Mouse (Mus musculus): ENCODE results near the gene Slc16a10.

The Slc16a10 gene

DNA sequence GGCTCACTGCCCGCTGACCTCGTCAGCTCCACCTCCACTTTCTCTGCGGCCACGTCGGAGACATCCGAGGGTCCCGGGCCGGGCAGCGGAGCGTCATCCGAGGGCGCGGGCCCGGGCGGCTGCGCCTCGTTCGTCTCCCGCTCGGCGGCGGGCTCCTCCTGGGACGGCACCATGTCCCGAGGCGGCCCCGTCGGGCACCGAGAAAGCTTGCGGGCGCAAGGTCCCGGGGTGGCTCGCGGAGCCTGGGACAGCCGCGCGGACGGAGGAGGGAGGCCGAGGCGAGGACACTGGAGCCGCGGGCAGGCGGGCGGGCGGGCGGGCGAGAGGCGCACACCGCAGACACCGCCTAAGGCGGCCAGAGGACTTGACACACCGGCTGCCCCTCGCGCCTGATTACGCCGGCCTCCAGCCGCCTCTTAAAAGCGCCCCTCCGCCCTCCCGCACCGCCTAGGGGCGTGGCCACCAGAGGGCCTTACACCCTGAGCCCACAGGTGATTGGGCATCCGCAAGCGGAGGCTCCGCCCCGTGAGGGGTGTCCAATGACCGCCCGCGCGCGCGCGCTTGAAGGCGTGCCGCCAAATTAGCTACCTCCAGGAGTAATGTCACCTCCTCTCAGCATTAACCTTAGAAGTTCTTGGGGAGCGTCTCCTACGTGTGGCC lies at the start of gene Slc16a10:
Slc16a10 (minus strand) TSS at position 395 of the 660 bp plus-strand sequence.
- DNase-seq (ENCODE audit: low read depth, low spot score), result peak; percentile 99

DNA sequence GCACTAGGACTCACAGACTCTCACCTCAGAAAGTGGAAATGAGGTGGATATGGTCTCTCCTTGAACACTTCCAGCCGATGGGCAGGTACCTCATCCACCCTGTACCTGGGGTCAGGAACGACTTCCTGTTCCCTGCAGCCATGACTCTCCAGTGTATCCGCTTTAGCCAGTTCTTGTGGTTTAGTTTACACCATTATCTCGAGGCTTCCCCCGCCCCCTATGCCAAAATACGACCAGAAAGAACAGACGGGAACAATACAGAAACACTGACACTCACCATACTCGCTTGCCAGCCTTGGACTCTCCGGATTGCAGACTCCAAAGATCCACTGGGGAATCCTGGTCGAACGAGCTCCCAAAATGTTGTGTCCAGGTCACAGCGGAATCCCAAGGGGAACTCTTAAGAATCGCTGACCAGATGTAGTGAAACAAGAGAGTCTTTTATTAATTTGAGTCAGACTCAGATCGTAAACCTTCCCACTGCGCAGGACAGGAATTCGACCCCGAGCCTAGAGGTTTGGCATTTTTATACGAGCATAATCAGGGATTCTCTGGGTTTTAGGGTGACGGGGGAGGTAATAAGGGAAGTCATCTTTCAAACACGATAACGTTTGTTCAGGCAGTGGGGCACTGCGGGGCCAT lies 49.4 kb upstream of the Slc16a10 start:
- no peak for DNase-seq (ENCODE audit: low read depth, low spot score)

DNA sequence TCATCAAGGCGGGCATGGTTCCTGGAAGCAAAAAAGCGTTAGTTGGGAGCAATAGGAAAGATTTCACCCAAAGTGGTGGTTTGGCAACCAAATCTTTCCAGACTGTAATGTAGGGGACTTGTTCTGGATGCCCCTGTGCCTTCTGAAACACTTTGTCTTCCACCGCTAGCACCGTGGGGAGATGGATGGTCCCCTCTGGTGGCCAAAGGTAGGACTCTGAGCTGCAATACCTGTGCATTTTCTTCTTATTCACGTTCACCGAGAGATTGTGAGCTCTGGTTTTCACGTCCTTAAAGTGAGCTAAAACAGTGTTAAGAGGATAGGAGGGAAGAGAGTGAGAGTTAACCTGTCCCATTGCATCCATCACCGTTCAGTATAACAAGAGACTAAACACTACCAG lies 48.8 kb upstream of the Slc16a10 start:
- DNase-seq (ENCODE audit: low read depth, low spot score), result no peak

DNA sequence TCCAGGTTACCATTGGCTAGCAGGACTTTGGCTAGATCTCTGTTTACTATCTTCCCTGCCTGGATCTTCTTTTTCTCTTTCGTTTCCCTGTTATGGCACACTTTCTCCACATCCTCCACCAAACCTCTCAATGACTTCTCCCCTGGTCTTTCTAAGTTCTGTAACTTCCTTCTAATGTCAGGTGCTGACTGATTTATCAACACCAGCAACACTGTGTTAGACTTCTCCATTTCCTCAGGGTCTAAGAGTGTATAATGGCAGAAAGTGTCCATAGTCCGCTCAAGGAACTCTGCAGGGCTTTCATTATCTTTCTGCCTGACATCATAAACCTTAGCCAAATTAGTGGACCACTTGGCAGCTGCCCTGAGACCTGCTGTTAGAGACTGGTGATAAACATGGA lies 47.6 kb upstream of the Slc16a10 start:
- no peak for DNase-seq (ENCODE audit: low read depth, low spot score)

DNA sequence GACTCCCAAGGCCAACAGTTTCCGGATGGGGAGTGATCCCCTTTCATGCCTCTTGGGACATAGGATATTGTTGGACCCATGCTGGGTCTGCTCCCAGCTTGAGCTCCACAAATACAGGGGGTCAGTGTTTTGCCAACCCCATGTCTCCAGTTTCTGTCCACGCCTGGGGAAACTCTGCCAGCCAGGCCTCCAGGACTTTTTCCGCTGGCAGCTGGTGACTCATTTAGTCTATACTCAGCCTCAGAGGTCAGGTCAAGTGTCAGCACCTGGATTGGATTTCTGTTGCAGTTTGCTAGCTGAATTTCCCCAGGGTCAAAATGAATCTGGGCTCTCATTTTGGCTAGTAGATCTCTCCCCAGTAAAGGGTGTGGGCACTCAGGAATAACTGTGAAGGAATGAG lies 46.8 kb upstream of the Slc16a10 start:
- DNase-seq (ENCODE audit: low read depth, low spot score), result no peak

DNA sequence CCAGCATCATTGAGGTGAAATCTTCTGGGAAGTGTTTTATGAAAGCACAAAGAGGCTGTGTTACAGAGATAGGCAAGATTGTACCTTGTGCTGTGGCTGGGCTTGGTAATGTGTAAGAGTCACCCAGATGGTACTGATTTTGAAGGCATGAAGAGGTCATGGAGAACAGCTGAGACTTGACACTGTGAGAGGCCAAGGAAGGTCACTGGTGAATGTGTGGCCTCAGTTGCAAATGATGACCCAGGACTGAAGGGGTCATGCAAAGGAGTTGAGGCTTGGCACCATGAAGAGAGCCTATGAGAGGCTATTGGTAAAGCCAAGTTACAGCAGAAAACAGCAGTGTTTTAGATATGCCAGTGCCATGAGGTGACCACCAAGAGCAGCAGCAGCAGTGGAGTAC lies 43.9 kb upstream of the Slc16a10 start:
- no peak for DNase-seq (ENCODE audit: low read depth, low spot score)

DNA sequence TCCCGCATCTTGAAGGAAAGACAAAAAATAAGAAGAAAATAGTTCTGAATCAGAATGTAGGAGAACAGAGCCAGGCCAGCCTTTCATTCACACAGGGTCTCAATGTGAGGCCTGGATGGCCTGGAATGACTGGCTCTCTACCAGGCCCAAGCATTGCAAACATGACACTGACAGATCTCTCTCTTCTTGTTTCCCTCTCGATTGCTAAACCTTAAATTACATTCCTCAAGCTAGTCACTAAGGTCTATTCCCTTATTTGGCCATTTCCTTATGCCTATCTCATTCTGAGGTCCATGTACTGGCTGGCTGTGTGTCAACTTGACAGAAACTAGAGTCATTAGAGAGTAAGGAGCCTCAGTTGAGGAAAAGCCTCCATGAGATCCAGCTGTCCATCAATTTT lies 38.0 kb upstream of the Slc16a10 start:
- no peak for DNase-seq (ENCODE audit: low read depth, low spot score)

DNA sequence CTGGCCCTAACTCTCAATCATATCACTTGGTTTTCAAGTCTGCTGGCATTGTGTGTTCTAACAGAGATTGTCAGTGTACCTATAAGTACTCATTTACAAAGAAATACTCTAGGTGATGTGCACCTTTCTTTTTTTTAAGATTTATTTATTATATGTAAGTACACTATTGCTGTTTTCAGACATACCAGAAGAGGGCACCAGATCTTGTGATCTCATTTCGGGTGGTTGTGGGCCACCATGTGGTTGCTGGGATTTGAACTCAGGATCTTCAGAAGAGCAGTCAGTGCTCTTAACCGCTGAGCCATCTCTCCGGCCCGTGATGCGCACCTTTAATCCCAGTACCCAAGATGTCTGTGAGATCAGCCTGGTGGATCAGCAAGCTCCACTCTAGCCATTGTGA lies 37.1 kb upstream of the Slc16a10 start:
- no peak for DNase-seq (ENCODE audit: low read depth, low spot score)

DNA sequence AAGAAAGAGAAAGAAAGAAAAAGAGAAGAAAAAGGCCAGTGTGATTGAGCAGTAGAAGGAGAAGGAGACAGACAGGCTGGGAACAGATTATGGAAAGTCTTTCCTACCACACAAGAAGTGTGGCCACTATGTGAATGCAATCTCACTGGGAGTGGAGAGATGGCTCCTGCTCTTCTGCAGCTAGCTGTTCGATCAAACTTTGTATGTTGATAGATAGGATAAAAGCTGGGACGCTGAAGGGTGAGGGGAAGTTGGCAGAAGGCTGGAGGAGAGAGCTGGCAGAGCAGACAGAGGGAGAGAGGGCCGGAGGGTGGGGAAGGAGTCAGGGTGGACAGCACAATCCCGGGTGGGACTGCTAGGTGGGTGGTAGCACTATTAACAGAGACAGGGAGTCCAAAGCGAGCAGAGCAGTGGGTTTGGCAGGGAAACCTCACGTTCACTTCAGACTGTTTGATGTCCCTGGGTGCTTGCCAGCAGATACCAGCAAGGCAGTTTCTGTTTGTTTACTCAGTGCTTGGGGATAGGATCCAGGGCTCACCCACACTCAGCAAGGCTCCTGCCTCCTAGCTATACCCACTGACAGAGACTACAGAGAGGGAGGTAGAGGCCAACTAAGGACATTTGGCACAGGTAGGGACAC lies 35.4 kb upstream of the Slc16a10 start:
- DNase-seq (ENCODE audit: low read depth, low spot score), result no peak

DNA sequence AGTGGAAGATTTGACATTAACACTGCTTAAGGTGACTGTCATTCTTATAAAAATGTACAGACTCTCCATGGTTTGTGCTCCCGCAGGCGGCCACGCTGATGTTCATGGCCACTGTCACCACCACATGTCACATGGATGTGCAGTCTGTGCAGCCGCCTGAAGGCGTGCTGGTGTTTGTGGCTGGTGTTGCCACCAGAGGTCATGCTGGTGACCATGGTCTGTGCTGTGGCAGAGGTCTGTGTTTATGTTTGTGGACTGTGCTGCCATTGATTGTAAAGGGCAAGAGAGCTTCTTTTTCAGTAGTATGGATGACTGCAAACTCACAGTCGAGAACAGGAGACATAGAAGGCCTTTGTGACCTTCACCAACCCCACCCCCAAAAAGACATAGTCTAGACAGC lies 30.1 kb upstream of the Slc16a10 start:
- DNase-seq (ENCODE audit: low read depth, low spot score), result no peak

DNA sequence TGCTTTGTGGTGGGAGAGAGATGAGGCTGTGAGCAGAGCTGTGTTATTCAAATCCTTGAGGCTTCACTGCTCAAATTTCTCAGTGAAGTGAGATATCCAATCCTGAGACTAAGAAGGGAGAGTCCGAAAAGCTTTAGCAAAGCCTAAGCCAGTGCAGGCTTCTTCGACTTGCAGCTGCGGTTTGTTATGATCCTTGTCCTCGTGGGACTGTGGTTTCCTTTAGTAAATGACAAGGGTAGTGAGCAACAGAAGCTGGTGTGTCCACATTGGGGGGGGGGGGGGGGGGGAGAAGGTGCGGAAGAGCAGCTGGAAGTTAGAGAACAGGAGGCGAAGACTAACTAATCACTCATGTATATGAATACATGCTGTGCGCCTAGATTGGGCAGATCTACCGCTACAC lies 29.2 kb upstream of the Slc16a10 start:
- no peak for DNase-seq (ENCODE audit: low read depth, low spot score)

DNA sequence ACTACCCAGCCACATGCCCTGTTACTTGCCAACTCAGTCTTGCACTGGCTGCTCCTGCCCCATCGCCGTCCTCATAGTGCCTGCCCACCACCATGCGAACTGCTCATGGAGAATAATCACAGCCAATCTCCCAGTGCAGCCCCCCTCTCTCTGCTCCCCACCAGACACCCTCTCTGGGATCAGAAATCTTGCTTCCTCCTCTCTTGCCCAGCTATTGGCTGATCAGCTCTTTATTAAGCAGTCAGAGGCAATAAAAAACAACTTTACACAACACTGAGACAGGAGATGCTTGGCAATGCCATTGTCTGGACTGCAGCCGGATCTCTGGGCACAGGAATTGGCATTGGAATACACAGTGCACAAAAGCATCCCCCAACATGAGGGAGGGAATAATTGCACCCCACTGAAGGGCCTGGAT lies 28.1 kb upstream of the Slc16a10 start:
- no peak for DNase-seq (ENCODE audit: low read depth, low spot score)

DNA sequence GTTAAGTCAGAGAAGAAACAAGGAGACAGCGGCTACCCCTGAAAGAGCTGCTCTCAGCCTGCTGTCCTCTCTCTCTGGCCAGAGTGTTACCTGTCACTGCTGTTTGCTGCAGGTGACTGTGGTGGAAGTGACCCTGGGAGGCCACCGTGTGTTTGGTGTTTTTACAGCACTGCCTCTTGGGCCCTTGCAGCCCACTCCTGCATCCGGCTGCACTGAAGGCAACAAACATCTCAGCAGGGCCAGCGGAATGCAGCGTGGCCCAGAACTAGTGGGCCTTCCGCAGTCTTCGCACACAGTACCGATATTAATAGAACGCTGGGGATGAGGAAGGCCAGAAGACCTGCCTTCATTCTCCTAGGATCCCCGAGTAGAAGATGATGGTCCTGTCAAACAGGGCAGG lies 27.5 kb upstream of the Slc16a10 start:
- no peak for DNase-seq (ENCODE audit: low read depth, low spot score)

DNA sequence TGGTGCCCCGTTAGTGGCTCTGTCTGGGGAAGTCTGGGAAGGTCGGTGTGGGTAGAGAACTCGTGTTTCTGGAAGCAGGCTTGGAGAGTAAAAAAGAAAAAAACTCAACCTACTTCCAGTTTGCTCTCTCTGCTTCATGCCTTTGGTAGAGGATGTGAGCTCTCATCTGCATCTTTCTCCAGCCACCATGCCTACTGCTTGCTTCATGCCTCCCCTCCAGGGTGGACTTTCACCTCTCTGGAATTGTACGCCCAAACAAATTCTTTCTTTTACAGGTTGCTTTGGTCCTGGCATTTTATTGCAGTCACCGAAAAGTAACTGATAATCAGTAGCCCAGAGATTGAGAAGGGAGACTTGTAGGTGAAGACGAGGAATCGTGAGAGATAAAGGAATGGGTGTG lies 27.0 kb upstream of the Slc16a10 start:
- no peak for DNase-seq (ENCODE audit: low read depth, low spot score)

DNA sequence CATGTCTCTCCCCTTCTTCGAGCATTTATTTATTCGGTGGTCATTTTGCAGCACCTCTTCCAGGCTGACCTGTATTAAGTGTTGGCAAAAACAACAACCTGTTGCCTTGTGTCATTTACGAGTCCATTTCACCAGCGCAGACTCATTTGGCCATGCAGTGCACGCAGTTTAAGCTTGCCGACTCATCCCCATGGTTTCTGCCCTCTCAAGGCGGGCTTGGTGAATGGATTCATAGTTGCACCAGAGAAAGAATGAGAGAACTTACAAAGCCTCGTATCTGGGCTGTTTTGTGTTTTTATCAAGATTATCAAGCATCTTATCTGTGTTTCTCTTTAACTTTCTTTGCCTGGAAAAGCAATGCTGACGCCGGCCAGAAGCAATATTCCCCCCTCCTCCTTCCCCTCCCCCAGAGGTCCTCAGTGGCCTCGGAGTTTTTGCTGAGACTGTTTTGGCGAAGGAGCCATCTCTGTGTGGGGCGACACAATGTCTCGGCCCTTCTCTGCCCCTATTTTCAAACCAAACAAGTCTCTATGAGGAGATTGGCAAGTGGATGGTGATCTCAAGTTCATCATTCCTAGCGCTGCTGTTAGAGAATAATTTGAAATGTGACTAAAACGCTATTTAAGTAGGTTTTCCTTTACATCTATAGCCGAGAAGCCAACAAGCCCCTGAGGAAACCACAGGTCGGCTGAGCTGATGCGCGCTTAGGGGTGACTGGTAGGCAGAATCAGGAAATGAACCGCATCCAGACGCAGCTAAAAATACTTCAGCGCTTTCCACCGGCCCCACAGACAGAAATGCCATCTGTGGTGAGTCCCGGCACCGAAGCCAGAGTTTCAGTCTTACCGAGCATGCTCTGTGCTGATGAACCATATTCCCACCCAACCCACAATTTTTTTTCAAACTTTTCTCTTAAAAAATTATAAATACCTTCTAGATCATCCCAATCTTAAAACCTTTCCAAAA lies 22.6 kb upstream of the Slc16a10 start:
- no peak for DNase-seq (ENCODE audit: low read depth, low spot score)

DNA sequence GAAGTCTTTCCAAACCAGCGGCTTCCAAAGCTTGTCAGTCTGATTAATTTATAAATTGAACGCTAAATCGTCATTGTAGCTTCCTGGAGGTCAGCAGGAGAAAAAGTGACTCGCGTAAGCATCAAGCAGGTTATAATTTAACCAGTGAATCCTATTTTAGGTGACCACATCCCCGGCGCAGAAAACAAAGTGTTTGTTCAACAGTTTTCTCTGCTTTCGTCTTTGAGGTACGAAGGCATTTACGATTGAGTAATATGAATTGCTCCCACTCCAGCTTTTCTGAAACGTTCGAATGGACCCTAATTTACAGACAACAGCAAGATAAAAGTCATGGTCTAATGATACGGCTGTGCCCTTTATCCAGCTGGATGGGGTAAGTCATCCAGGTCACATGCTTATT lies 21.9 kb upstream of the Slc16a10 start:
- DNase-seq (ENCODE audit: low read depth, low spot score), result no peak

DNA sequence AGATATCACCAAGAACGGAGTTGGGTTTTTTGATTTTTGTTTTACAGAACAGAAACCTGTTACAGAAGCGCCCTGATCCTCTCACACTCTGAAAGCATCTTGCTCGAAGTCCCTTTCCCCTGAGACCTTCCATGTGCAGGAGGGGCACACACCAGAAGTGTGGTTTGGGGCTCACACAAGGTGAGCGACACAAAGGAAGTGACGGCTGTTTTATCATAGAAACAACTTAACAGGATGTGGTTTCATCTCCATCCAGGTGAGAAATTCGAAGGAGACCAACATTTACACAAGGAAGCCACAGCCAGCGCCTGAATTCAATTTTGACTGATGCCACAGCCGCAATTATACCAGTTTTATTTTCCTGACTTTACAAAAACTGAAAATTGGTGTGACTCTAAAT lies 21.3 kb upstream of the Slc16a10 start:
- DNase-seq (ENCODE audit: low read depth, low spot score), result no peak

DNA sequence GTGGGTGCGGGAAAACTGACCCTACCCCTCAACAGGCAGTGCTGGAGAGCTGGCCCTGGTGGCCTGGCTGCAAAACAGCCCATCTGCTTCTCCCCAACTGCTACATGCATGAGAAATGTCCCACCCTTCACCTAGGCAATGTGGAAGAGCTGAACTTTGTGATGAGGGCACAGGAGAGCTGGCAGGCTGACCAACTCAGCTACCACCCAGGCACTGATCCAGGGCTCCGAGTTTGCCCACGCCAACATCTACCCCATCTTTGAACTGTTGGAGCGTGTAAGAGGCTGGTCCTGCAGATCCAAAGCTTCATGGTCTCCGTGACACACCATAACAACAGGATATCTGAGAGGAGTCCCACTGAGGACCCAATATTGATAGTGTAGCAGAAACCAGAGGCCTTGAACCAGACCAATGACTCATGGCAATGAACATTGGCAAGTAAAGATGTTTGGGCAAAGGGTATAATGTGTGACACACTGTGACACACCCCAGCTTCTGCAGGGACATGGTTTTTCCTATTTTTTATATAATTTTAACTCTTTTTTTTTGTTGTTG lies 19.7 kb upstream of the Slc16a10 start:
- no peak for DNase-seq (ENCODE audit: low read depth, low spot score)

DNA sequence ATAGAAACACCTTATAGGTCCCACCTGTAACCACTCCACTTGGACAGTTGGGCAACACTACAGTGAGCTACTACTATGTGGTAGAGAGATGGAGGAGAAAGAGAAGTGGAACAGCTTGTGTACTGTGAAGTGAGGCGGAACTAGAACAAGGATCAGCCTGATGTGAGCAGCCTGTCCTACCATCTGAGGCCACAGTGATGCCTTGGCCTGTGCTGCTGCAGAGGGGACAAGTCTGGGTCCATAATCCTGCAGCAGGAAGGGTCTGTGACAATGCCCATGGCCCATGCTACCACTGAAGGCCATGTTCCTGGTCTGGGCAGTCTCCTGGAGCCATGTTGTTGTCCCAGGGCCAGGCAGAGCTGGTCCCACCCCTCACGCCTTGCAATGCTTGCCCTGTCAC lies 19.2 kb upstream of the Slc16a10 start:
- no peak for DNase-seq (ENCODE audit: low read depth, low spot score)

DNA sequence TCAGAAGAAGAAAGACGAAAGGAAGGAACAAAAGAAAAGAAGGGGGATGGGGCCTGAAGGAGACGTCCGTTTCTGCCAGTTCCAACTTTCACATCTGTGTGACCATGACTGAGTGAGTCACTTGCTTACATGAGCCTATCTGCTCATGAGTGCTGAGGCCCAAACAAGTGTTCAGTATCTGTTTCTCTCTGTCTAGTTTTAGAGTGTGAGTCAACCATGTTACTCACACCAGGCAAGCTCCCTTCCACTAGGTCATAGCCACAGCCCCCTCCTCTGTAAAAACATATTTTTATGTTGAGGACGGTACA lies 10.4 kb upstream of the Slc16a10 start:
- no peak for DNase-seq (ENCODE audit: low read depth, low spot score)

DNA sequence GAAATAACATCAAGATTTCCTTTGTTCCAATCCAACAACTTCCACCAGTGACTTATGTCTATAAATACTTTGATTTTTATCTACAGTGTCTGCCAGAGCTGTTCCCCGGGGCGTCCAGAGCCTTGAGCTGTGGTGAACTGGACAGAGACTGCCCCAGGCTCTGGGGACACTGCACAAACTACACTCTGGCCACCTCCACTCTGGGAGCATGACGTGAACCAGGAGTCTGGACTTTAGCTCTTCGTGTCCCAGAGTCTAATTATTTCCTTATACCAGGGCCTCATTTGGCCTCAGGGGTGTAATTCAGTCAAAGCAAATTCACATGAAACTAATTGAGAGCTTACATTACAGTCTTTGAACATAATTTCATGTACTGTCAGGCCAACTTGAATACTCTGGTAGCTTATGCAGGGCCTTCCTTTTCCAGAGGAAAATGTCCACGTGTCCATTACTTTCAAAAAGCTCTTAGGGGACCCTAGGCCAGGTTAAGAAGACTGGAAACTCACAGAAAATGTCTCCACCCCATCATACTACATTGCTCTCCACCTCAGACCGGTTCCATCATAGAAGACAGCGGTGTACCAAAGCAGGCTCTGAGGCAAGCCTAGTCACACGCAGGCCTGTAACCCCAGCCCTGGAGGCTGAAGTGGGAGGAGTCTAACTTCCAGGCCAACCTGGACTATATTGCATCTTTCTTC lies 9.9 kb upstream of the Slc16a10 start:
- DNase-seq (ENCODE audit: low read depth, low spot score), result no peak

Data from c-Kit-negative CD71-positive TER-119-positive erythroid progenitor cells, embryonic 14.5 days (primary cell).